9 mouse cellular contexts compared by ENCODE assay signal in genomic region chr17:57219167-57219883, GRCm38 (mm10). TPM values are rescaled to one million over a fixed set of nuclear protein-coding genes. Genes with fewer than 3 reads are reported as not detected.
A peak's percentile ranks its signal among the peaks of the same experiment; 100 is the strongest.
DNase-seq lines count a peak whose midpoint lies in the region; ATAC-seq lines count a peak whose summit lies in the region.
"Had no signal": no experiment of that assay in that cellular context is flagged by ENCODE, and none has a peak within 500 bp of the region (broad histone marks: within the 10 kb centered on the region; RNA-seq: fewer than 3 reads in every experiment).

No protein-coding gene starts in this region.

- peaks cover 2% of the 10 kb centered on the region for H3K36me3 ChIP-seq in megakaryocyte, embryonic 14.5 days (replicated peaks; ENCODE audit: low read length)
- H3K36me3 ChIP-seq: limb, embryonic 15.5 days had no signal

- peaks cover 58% of the 10 kb centered on the region for H3K27me3 ChIP-seq in megakaryocyte, embryonic 14.5 days (replicated peaks)

- ATAC-seq in cerebellum, adult (ENCODE audit: insufficient number of reproducible peaks, low FRiP score, low TSS enrichment) = no peak

- peak overlapping the region; percentile 84 for H3K4me3 ChIP-seq in megakaryocyte, embryonic 14.5 days (replicated peaks)
- H3K4me3 ChIP-seq: limb, embryonic 15.5 days had no signal

- peak; percentile 61 to 70 for DNase-seq in cerebellum, adult 18-20 months
- DNase-seq in ZHBTc4 (ENCODE audit: low read depth, low spot score) = peak; percentile 68
- peak; percentile 59 for DNase-seq in embryo, embryonic 11 days
- DNase-seq in heart, adult 9 months (ENCODE audit: low spot score in 2 of 2) = peak; percentile 51 to 63
- peak; percentile 21 for DNase-seq in layer of hippocampus, adult 9-10 months (ENCODE audit: low spot score)
- DNase-seq in spleen, postnatal 14 days (ENCODE audit: low spot score in 2 of 2) = peak; percentile 53 to 68

- no peaks in the 10 kb centered on the region for H3K9me3 ChIP-seq in megakaryocyte, embryonic 14.5 days
- H3K9me3 ChIP-seq: limb, embryonic 15.5 days had no signal

- H3K4me1 ChIP-seq in megakaryocyte, embryonic 14.5 days = peaks cover 79% of the 10 kb centered on the region
- H3K4me1 ChIP-seq: limb, embryonic 15.5 days had no signal

RNA-seq across cellular contexts. Expression of gene C3, which starts 8.6 kb away (rescaled TPM):
- 0.52 and 16.6 TPM in 2 replicates for polyA plus RNA-seq in megakaryocyte, embryonic 14.5 days (2012; ENCODE audit: insufficient read depth, low replicate concordance)

RNA-seq across cellular contexts. Expression of gene Tnfsf14, which starts 25.3 kb away (rescaled TPM):
- 49.5 and 144 TPM in 2 replicates for polyA plus RNA-seq in megakaryocyte, embryonic 14.5 days (2012; ENCODE audit: insufficient read depth, low replicate concordance)

RNA-seq across cellular contexts. Expression of gene Gpr108, which starts 28.9 kb away (rescaled TPM):
- 30.6 and 33.1 TPM in 2 replicates for polyA plus RNA-seq in megakaryocyte, embryonic 14.5 days (2012; ENCODE audit: insufficient read depth, low replicate concordance)

RNA-seq across cellular contexts. Expression of gene Trip10, which starts 29.9 kb away (rescaled TPM):
- 25.4 and 45.7 TPM in 2 replicates for polyA plus RNA-seq in megakaryocyte, embryonic 14.5 days (2012; ENCODE audit: insufficient read depth, low replicate concordance)

RNA-seq across cellular contexts. Expression of gene Vav1, which starts 59.6 kb away (rescaled TPM):
- 34.6 and 164 TPM in 2 replicates for polyA plus RNA-seq in megakaryocyte, embryonic 14.5 days (2012; ENCODE audit: insufficient read depth, low replicate concordance)
